Mouse (Mus musculus): ENCODE results near the gene Adcy9.

DNA sequence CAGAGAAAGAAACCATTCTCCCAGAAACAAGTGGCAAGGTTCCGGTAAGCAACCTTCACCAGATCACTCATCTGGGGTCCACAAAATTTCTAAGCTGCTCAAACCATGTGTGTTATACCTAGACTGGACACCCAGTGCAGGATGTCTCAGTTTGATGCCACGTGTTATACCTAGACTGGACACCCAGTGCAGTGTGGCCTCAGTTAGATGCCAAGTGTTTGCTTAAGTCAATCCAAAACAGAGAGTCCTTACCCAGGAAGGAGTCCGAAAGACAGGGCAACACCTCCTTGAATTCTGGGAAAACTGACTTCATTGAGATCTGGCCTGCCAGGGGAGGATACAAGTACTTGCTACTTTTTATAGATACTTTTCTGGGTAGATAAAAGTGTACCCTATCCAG lies 53.6 kb downstream of the Adcy9 start:
- TF ChIP-seq POLR2A (IDR thresholded peaks at IDR 0.05; ENCODE audit: low read depth, low read length) (no peak), CTCF (IDR thresholded peaks at IDR 0.05; ENCODE audit: extremely low read depth, insufficient read depth, insufficient read length, insufficient replicate concordance) (no peak)
